Mouse (Mus musculus): ENCODE data around the gene March4. TPM values are rescaled to one million over a fixed set of nuclear protein-coding genes. Genes with fewer than 3 reads are reported as not detected.

Gene March4
- polyA plus RNA-seq, 1 experiment from 2014 or later, result not detected

DNA sequence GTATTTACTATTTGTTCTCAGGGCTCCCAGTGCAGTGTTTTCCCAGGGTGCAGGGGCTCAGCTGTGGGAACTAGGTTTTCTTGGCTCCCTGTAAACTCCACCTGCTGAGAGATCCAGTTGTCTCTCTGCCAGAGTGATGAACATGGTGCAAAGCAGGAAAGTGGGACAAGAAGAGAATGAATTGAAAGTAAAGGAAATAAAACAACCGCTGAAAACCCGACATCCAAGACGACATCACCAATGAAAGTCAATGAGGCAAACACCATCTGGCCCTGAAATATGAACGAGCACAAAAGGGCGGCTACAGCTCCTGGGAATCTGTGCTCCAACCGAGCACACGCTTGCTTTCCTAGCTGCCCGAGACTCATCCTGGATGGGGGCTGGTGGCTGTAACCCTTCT is 122.6 kb downstream of the March4 start:
- Histone ChIP-seq H3K9me3 (ENCODE audit: low read length) (no peaks in the 10 kb centered on the region), H3K9ac (replicated peaks) (no peak overlapping the region), H3K27me3 (ENCODE audit: insufficient read depth, low read length) (no peaks in the 10 kb centered on the region), H3K4me3 (ENCODE audit: low read depth, low read length) (no peak overlapping the region), H3K4me1 (ENCODE audit: insufficient read depth) (no peaks in the 10 kb centered on the region), H3K36me3 (replicated peaks; ENCODE audit: insufficient read depth, low read length) (no peaks in the 10 kb centered on the region), H3K27ac (ENCODE audit: low read depth) (no peak overlapping the region), H3K4me2 (ENCODE audit: low read depth, low read length) (no peak overlapping the region)
- DNase-seq (no peak), ATAC-seq (no peak)
- WGBS (ENCODE audit: insufficient replicate concordance), result 71% methylated on average over 8 of the region's 8 CpGs
- TF ChIP-seq EP300 (IDR thresholded peaks at IDR 0.05; ENCODE audit: low read depth) (no peak), CTCF (IDR thresholded peaks at IDR 0.05; ENCODE audit: low read depth) (no peak)

DNA sequence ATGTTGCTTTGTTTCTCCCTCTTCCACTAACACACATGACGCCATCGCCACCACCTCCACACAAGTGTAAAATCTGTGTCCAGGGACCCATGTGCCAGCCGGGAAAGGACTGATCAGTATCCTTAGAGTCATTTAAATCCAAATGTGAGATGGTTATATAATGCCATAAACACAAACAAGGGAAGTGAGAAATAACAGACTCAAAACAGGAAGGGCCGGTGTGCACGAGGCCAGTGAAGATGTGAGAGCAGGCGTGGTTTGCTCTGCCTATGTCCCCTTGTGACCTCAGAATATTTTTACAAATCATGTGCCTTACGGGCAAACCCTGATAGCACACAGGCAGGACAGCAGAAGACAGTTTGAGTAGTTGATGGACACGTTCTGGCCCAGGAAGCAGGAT is 123.5 kb downstream of the March4 start:
- no peak for ATAC-seq

DNA sequence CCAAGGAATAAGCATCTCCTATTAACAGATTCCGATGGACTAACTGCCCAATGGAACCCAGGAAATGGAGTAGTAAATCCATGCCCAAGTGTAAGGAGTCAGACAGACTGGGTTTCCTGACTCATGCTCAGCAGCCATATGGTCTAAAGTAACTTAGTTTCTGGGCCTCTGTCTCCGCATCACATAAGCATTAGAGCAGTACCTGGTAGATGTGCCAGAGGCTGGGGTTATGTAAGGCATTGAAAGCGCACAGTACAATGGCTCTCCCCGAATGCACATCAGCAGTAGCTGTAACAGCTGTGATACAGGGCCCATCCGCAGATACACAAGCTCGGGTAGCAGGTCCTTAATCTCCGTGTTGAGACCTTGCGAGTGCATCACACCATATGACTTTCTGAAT is 125.6 kb downstream of the March4 start:
- H3K27me3 ChIP-seq (ENCODE audit: insufficient read depth, low read length), result no peaks in the 10 kb centered on the region
- no peaks in the 10 kb centered on the region for H3K4me1 ChIP-seq (ENCODE audit: insufficient read depth)
- no peak overlapping the region for H3K27ac ChIP-seq (ENCODE audit: low read depth)
- H3K9ac ChIP-seq (replicated peaks), result no peak overlapping the region
- no peak for TF ChIP-seq CTCF (IDR thresholded peaks at IDR 0.05; ENCODE audit: low read depth)
- no peak for TF ChIP-seq EP300 (IDR thresholded peaks at IDR 0.05; ENCODE audit: low read depth)
- no peaks in the 10 kb centered on the region for H3K36me3 ChIP-seq (replicated peaks; ENCODE audit: insufficient read depth, low read length)
- 83% methylated on average over 8 of the region's 8 CpGs for WGBS (ENCODE audit: insufficient replicate concordance)
- H3K4me3 ChIP-seq (ENCODE audit: low read depth, low read length), result no peak overlapping the region
- no peak overlapping the region for H3K4me2 ChIP-seq (ENCODE audit: low read depth, low read length)
- ATAC-seq (no peak), DNase-seq (no peak)
- H3K9me3 ChIP-seq (ENCODE audit: low read length), result no peaks in the 10 kb centered on the region

More for the DNA sequence above, 123.5 kb downstream of the March4 start:
- Histone ChIP-seq H3K36me3 (replicated peaks; ENCODE audit: insufficient read depth, low read length) (no peaks in the 10 kb centered on the region), H3K27ac (ENCODE audit: low read depth) (no peak overlapping the region), H3K9me3 (ENCODE audit: low read length) (no peaks in the 10 kb centered on the region), H3K4me1 (ENCODE audit: insufficient read depth) (no peaks in the 10 kb centered on the region), H3K9ac (replicated peaks) (no peak overlapping the region), H3K4me3 (ENCODE audit: low read depth, low read length) (no peak overlapping the region), H3K4me2 (ENCODE audit: low read depth, low read length) (no peak overlapping the region), H3K27me3 (ENCODE audit: insufficient read depth, low read length) (no peaks in the 10 kb centered on the region)
- no peak for DNase-seq
- whole genome bisulfite sequencing (ENCODE audit: insufficient replicate concordance), result 74% methylated on average over 8 of the region's 8 CpGs
- TF ChIP-seq EP300 (IDR thresholded peaks at IDR 0.05; ENCODE audit: low read depth), result no peak
- TF ChIP-seq CTCF (IDR thresholded peaks at IDR 0.05; ENCODE audit: low read depth), result no peak

DNA sequence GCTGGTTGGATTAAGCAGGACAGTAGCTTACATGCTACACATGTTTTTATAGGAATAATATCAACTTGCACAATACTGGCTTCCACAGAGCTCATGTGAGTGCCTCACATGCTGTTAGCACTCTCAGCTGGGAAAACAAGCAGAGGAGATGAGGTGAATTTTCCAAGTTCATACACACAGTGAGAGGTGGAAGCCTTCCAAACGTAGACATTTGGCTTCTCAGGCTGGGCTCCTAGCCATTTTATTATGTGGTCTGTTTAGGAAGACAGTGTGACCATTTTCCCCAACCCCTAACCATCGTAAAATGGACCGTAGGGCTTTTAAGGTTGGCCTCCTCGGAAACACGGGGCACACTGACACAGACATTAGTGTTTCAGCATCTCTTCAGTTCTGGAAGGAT is 126.8 kb downstream of the March4 start:
- Histone ChIP-seq H3K27me3 (ENCODE audit: insufficient read depth, low read length) (no peaks in the 10 kb centered on the region), H3K4me1 (ENCODE audit: insufficient read depth) (no peaks in the 10 kb centered on the region), H3K27ac (ENCODE audit: low read depth) (no peak overlapping the region), H3K4me2 (ENCODE audit: low read depth, low read length) (no peak overlapping the region), H3K9me3 (ENCODE audit: low read length) (no peaks in the 10 kb centered on the region), H3K36me3 (replicated peaks; ENCODE audit: insufficient read depth, low read length) (no peaks in the 10 kb centered on the region), H3K9ac (replicated peaks) (no peak overlapping the region), H3K4me3 (ENCODE audit: low read depth, low read length) (no peak overlapping the region)
- DNase-seq, result no peak
- no peak for ATAC-seq
- 78% methylated on average over 5 of the region's 5 CpGs for WGBS (ENCODE audit: insufficient replicate concordance)
- TF ChIP-seq EP300 (IDR thresholded peaks at IDR 0.05; ENCODE audit: low read depth) (no peak), CTCF (IDR thresholded peaks at IDR 0.05; ENCODE audit: low read depth) (no peak)

DNA sequence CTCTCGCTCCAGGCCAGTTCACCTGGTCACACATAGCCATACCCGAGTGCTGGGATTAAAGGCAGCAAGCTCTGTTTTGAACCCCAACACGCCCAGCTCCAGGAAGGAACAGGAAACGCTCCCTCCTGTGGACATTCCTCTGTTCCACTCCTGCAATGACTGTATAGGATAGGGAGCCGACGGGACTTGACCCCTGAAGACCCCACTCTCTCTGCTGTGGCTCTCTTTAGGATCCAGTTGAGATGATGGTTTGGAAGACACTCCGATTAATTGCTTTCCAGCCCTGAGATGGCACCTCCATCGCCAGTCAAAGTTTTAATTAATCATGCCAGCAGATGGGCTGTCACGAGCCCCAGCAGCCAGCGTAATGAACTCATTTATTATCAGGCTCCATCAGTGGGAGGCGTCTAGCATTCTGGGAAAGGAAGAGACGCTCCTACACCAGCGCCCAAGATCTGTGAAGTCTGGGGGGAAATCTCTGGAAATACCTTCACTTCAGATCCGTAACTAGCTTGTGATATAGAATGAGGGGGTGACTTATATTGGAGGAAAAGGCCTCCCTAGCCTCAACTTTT is 130.1 kb downstream of the March4 start:
- Histone ChIP-seq H3K36me3 (replicated peaks; ENCODE audit: insufficient read depth, low read length) (no peaks in the 10 kb centered on the region), H3K4me1 (ENCODE audit: insufficient read depth) (no peaks in the 10 kb centered on the region), H3K27me3 (ENCODE audit: insufficient read depth, low read length) (no peaks in the 10 kb centered on the region), H3K27ac (ENCODE audit: low read depth) (no peak overlapping the region), H3K4me2 (ENCODE audit: low read depth, low read length) (no peak overlapping the region), H3K4me3 (ENCODE audit: low read depth, low read length) (no peak overlapping the region), H3K9me3 (ENCODE audit: low read length) (no peaks in the 10 kb centered on the region), H3K9ac (replicated peaks) (no peak overlapping the region)
- TF ChIP-seq EP300 (IDR thresholded peaks at IDR 0.05; ENCODE audit: low read depth) (no peak), CTCF (IDR thresholded peaks at IDR 0.05; ENCODE audit: low read depth) (no peak)
- WGBS (ENCODE audit: insufficient replicate concordance), result 72% methylated on average over 14 of the region's 14 CpGs
- ATAC-seq (no peak), DNase-seq (no peak)

DNA sequence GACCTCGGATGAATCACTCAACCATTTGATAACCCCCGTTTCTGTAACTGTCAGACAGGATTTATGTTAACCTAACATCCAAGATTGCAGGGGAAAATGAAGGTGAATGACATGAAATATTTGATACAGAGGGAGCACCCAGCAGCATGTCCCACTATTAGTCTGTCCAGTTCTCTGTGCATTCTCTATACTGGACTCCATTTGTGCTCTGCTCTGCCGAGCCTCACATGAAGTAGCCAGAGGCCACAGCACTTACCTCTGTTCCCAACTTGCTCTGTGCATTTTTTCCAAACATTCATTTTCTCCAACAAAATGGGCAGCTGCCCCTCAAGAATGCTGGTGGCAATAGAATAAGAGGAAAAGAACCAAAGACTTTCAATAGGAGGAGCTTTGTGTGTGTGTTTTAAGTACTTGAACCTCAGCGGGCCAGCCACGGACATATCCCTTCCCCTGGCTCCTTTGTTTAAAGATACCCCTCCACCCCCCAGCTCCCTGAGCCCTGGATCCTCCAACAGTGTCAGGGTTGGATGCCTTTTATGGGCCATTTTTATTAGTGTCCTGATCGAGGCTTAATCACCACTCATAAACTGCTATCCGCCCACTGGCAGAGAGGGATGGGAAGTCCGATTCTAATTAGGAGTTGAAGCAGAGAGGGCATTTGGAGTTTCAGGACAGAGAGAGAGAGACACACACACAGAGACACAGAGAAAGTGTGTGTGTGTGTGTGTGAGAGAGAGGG is 135.2 kb downstream of the March4 start:
- H3K9me3 ChIP-seq (ENCODE audit: low read length), result no peaks in the 10 kb centered on the region
- H3K36me3 ChIP-seq (replicated peaks; ENCODE audit: insufficient read depth, low read length), result no peaks in the 10 kb centered on the region
- WGBS (ENCODE audit: insufficient replicate concordance), result 67% methylated on average over 8 of the region's 8 CpGs
- ATAC-seq, result no peak
- H3K4me3 ChIP-seq (ENCODE audit: low read depth, low read length), result no peak overlapping the region
- H3K4me1 ChIP-seq (ENCODE audit: insufficient read depth), result no peaks in the 10 kb centered on the region
- H3K27ac ChIP-seq (ENCODE audit: low read depth), result no peak overlapping the region
- no peak overlapping the region for H3K9ac ChIP-seq (replicated peaks)
- H3K4me2 ChIP-seq (ENCODE audit: low read depth, low read length), result no peak overlapping the region
- TF ChIP-seq CTCF (IDR thresholded peaks at IDR 0.05; ENCODE audit: low read depth) (no peak), EP300 (IDR thresholded peaks at IDR 0.05; ENCODE audit: low read depth) (no peak)
- H3K27me3 ChIP-seq (ENCODE audit: insufficient read depth, low read length), result no peaks in the 10 kb centered on the region
- no peak for DNase-seq

All from liver, postnatal 0 days (tissue).